Mouse (Mus musculus): Measurements from ENCODE around the gene Rnf212b.
"Not testable (repeated sequence)": the region's sequence is repeated elsewhere in the genome, so short reads cannot be mapped to it uniquely, and the experiment has no call there.

Rnf212b gene

DNA sequence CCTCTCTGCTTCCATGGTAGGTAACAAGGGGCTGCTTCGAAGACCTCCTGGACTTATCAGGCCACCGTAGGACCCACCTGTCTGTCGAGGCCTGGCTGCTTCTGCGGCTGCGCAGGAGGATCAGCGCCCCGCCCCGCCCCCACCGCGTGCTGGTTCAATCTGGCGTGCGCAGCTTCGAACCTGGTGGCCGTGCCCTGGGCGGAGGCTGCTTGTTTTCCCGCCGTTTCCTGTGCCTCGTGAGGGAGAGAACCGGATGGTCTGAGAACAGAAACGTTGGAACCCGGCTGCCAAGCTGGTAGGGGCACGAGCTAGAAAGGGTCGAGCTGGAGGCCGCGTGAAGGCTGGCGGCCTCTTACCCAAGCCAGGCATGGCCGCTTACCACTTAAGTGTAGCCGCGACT, at the start of gene Rnf212b:
Rnf212b (plus strand) TSS at position 151 of the 400 bp plus-strand sequence.
- no peak for DNase-seq (ENCODE audit: low spot score)

DNA sequence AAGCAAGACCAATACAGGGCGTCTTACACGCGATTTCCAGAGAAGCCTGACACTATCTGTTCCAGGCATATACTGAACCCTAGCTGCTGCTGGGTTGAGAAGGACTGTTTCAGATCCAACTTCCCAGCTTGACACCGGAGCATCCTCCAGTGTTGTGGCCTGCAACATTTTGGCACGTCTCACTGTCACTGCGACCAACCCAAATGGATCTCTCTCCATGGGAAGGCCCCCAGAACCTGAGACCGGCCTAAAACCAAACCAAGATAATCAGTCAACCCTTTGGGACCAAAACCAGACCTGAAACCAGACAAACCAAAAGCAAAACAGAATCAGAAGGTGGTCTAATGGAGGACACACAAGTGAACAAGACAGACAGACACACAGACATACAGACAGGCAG, 47.0 kb upstream of the Rnf212b start:
- not testable (repeated sequence) for DNase-seq (ENCODE audit: low spot score)

DNA sequence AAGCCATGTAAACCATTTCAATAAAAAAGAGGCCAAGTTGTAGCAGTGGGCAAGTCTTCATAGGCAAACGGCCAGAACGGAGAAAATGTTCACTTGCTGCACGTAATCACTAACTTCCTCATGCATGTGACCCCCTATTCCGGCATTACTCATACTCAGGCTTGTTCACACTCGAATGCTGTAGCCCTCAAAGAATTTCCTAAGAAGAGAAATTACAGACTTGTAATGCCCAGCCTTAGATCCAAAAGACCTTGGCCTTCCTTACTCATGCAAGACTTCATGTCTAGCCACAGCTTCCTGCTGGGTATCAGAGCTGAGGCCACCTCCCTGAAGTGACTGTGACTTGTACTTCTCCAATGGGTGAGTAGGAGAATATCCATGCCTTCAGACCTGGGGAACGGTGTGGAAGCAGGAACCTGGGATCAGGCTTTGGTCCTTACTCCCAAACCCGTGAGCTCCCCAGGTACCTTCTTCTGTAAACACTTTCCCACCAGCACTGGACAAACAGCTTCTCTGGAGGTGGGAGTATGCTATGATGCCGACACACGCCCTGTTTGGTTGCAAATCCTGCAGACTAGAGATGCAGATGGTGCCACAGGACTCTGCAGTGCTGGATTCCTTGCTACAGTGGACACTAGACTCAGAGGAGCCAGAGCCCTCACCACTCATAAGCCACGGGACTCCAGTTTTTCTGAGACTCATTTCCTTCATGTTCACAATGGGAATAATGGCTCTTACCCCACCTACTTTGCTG, 45.5 kb upstream of the Rnf212b start:
- no peak for DNase-seq (ENCODE audit: low spot score)

DNA sequence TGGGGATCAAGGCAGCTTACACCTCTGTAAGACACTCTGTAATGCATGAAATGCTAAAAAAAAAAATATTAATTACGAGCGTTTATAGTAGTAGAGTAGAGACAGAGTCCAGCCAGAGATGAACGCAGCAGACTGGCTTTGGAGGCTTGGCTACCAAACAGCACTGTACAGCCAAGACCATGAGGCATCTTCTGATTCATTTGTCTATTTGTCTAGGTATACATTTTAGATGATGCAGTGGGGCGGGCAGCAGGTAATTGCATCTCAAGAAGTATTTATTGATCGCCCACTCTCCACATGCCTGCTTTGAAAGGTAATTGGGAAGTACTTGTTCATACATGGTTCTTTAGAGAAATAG, 44.9 kb upstream of the Rnf212b start:
- DNase-seq (ENCODE audit: low spot score) = no peak

DNA sequence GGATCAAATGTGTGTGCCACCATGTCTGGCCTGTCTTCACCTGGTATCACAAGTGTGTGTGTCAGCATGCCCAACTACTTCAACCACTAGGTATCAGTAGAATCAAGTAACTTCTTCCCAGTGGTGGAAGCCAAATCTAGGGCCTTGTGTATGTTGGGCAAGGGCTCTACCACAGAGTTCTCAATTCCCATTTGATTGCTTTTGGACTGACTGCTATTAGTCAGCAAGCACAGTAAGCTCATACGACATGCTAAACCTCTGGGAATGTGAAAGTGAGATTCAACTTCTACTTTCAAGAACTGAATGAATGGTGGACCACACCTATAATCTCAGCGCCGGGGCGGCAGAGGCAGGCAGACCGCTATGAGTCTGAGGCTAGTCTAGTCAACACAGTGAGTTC, 43.6 kb upstream of the Rnf212b start:
- no peak for DNase-seq (ENCODE audit: low spot score)

DNA sequence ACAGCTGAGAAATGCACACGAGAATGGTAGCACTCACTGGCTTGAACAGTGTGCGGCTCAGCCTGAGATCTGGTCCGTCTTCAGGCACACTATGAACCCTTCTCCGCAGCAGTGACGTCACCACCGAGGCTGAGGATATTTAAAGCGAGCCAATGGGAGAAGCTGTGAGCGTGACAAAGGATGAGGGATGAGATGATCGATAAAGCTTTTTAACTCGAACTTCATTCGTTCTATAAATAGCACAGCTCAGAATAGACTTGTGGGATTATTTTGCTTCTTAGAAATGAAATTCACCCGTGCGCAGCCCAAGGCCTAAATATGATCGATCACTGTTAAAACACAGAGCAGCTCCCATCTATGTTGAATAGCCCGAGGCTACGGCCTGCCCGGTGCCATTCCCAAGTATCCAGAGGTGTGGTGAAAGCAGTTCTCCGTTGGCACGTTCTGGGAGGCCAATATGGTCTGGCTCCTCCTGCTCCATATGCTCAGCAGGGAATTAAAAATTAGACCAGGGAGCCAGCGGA, 41.5 kb upstream of the Rnf212b start:
- no peak for DNase-seq (ENCODE audit: low spot score)

DNA sequence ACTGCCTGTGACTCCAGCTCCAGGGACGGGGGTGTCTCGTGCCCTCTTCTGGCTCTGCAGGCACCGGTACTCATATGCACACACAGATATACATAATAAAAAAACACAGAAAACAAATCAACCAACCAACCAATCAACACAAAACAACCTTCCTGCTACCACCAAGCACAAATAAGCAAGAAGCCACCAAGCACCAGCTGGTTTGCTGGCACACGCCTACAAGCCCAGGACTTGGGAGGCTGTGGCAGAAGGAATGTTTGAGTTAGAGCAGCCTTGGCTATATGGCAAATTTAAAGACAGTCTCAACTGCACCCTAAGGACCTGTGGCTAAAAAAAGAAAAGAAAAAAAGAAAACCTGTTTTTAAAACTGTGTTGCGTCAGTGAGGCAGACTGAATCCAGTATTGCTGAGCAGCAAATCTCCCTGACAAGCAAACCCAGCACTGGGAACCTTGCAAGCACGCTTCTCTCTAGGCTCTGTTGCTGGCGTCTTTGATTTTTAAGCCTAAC, 38.4 kb upstream of the Rnf212b start:
- no peak for DNase-seq (ENCODE audit: low spot score)

DNA sequence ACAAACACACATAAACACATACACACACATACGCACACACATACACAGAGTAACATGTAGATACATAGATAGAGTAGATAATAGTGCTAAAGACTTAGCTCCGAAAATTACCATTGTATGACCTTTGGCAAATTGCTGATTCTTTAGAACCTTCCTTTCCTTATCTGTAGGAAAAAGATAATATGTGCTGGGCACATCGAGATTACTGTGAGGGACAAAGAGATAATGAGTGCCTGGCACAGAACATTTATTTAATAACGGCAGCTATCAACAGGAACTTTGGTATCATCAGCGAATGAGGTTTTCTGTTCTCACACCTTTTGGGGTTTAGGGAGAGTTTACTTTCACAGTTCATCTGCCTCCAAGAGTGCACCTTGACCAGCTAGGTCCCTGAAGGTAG, 37.2 kb upstream of the Rnf212b start:
- no peak for DNase-seq (ENCODE audit: low spot score)

DNA sequence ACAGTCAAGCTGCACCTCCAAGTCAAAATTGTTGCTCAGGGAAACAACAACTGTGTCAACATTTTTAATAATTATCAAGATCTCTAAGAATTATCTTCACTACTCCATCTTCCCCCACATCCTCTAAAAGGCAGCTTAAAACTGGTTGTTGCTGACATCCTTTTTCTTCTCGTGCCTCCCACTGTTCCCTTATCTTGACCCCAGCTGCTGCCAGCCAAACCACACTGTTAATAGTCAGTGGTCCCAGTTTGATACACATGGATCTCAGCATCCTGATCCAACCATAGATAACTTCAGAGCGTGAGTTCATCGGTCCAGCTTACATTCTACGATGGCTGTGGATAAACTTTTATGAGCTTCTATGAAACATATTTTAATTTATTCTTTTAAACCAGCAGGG, 36.0 kb upstream of the Rnf212b start:
- DNase-seq (ENCODE audit: low spot score) = no peak

DNA sequence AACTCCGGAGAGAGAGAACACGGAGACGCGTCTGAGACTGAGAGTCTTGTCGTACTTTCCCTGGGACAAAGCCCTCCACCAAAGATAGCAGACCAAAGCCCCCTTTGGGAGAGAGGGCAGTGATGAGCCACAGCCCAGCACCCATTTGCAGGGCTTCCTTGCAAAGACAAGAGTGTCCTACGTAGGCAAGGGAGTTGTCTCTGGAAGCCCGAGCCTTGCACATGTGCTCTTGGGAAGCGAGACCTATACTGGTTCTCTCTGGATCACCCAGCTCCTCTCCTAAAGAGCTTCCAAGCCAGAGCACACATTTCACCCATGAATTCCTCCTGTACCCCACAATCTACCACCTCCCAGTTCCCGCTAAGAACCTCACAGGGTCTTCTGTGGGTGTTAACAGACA, 33.9 kb upstream of the Rnf212b start:
- DNase-seq (ENCODE audit: low spot score) = no peak

DNA sequence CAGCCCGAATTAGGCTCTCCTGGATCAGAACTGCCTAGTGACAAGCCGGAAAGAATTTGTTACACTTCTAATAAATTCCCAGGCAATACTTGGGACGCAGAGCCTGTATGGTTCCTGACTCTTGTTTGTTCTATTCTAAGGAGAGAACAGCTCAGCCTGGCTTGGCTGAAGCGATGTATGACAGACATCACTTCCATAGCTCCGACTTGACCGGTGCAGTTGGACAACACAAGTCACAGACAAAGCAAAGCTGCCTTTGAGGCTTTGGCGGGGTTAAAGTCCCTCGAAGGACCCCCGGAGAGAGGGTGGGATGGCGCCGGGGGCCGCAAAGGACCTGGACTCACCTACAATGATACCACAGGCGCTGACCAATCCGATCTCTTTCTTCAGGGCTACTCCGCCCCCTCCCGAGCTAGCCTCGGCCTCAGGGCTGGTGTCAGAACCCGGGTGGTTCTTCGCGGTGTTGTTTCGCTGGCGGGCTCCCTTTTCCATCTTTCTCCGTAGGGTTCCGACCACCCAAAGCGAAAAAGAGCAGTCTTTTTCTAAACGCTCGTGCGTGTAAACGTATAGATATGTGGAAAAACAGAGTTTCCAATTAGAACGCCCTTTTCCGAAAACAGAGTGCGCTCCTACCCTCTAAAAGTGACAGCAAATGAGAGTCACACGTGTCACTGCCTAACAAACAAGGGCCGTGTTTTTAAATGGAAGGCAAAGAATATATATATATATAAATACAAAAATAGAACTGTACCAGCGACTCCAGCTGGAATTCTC, 32.9 kb upstream of the Rnf212b start:
- peak; percentile 48 for DNase-seq (ENCODE audit: low spot score)

DNA sequence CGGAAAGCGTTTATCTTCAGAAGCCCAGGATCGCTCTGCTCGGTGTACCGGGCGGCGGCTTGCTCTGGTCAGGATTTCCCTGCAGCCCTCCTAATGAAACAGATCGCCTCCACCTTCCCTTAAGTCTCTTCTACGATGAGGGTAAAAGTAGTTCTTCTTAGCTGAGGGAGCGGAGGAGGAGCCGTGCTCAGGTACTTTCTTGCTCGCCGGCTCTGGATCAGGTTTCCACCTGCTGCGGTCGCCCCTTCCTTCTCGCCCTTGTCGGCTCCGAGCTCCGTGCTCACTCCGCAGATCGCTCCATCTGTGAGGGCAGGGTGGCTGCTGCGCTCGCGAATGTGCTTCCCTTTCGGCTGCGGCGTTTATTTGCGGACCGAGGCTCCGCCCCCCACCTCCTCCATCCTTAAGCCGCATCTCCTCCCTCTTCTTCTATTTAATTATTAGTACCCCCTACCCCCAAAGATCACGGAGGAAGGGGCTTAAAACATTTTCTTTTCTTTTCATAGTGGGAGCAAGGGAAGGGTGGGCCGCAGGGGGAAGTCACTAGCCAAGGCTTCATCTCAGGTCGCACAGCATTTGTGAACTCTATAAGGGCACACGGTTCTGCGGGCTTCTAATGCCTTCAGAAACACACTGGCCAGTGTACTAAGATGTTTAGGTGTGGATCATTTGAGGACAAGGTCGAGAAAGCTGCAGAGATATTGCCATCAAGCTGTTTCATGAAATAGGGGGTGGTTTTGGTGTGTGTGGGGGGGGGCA, 32.2 kb upstream of the Rnf212b start, which contains the start of gene Slc7a8:
Slc7a8 (minus strand) TSS at position 337 of the 756 bp plus-strand sequence.
- peak; percentile 71 for DNase-seq (ENCODE audit: low spot score)

DNA sequence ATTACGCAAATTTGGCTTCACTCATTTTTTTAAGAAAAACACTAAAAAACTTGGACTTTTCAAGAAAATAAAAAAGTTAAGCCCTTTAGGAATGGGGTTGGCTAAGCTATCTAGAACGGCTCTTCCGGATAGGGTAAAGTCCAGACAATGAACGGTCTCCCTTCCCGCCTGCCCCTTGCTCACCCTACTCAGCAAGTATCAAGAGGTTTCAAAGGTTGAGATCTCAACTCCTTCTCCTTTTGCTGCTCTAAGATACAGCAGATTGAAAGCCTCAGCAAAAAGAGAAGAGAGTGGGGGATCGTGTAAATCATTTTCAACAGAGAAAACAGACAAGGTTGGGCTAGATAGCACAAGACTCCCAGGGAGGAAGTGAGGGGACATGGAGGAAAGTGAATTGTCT, 31.0 kb upstream of the Rnf212b start:
- DNase-seq (ENCODE audit: low spot score) = no peak

DNA sequence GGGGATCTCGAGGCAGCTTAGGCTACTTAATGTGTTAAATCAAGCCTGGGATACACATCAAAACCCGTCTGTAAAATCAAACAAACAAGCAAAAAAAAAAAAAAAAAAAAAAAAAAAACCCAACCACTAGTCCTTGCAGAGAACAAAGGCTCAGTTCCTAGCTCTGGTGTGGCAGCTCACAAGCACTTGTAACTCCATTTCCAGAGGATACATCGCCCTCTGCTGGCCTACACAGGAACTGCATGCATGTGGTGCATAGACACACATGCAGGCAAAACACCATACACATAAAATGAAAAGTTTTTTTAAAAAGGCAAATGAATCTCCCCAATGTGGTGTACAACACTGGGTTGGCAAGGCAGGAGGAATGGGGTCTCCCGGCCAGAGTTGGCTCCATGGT, 28.0 kb upstream of the Rnf212b start:
- peak; percentile 83 for DNase-seq (ENCODE audit: low spot score)

DNA sequence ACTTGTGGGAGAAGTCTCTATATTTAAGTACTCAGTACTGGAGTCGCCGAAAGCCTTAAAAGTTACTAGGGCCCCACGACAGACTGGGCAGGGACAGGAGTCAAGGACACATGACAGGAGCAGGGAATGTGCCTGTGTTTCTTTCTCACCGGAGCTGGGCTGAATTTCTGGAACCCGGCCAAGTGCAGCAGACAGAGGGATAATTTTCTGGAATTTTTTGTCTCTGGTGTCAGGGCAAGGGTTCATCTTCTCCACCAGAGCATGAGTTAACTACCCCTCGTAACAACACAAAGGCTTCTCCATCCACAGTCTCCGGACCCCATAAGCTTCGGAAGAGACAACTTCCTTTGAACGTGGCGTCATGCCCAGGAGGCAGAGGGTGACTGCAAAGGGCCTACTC, 27.5 kb upstream of the Rnf212b start:
- DNase-seq (ENCODE audit: low spot score) = peak; percentile 36

DNA sequence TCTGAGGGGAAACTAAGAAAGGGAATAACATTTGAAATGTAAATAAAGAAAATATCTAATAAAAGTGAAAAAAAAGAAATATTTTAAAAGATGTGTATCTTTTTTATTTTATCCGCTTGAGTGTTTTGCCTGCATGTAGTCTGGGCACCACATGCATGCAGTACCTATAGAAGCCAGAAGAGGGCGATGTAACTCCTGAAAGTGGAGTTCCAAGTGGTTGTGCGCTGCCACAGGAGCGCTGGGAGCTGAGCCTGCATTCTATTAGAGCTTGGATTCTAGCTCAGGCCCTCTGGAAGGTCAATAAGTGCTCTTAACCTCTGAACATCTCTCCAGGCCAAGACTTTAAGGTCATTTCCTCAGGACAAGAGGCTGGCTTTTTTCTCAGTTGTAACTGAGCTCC, 26.7 kb upstream of the Rnf212b start:
- DNase-seq (ENCODE audit: low spot score) = no peak

DNA sequence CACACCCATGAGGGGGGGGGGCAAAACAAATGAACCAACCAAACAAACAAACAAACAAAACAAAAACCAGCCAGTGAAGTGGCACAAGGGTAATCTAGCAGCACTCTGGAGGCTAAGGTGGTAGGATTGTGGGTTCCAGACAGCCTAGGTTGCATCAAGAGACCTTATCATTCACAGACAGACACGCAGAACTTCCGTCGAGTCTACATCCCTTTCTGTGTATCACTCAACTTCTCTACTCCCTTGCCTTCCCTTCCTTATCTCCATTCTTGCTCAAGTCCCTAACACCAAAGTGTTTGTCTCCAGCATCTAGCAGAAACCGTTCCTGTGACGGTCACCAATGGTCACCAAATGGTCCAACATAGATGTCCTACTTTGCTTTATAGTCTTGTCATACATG, 25.7 kb upstream of the Rnf212b start:
- no peak for DNase-seq (ENCODE audit: low spot score)

DNA sequence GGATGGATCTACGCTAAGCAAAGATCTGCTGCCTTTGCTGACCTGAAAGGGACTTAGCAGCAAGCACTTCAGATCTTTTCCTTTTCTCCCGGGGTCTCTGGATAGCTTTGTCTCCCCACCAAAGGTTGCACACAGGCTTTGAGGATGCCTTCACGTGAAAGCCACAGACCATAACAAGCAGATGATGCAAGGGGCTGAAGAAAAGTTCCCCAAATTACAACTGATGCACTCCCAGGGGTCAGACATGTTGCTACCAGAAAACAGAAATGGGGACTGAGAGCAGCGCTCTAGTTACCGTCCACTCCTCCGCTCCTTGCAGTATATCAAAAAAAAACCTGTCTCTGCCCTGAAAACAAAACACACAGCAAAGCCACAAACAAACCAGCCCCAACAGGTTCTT, 21.8 kb upstream of the Rnf212b start:
- DNase-seq (ENCODE audit: low spot score) = no peak

DNA sequence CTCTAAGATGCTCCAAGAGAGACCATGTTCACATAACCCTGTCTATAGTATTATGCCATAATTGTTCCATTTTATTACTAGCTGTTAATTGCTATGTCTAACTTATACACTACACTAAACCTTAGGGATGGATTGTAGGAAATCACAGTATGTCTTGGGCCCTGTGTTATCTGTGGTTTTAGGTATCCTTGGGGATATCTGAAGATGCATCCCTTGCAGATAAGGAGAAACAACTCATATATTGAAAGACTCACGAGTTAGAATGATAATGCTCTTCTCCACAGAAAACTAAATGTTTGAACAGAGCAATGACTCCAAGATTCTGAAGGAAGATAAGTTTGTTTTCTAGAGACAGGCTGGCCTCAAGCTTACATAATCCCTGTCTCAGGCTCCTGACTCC, 20.6 kb upstream of the Rnf212b start:
- DNase-seq (ENCODE audit: low spot score) = no peak

DNA sequence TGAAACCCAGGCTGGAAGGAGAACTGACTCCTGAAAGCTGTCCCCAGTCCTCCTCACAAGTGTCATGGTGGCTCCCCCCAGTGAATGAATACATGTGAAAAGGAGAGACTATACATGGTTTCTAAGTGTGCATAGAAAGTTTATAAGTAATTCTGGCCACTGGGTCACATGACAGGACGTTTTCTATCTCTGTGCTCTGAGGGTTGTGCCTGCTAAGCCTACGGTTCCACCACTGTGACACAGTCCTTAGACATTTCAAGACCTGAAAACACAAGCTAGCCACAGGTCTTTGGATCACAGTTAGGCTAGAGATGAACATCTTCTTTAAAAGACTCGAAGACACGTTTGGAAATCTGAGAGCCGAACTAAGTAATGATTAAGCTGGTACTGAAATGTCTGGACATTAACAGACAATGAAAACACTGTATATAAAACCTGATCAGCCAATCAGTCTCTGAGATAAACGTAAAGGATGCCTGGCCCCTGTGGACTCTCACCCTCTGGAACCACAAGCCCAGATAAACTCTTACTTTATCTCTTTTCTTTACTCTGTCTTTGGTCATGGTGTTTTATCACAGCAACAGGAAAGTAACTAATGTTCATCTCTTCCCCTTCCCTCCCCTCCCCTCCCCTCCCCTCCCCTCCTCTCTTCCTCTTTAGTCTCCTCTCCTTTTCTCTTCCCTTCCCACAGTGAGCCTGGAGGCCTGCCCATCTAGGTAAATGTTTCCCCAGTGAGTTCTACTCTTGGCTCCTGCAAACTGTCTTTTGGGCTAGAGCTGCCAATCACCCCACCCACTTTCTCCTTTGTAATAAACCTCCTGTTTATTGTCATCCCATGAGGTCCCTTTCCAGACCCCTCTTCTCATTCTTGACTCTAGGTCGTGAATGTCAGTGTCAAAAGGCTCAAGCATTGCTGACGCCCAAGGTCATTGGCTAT, 19.8 kb upstream of the Rnf212b start:
- no peak for DNase-seq (ENCODE audit: low spot score)

DNA sequence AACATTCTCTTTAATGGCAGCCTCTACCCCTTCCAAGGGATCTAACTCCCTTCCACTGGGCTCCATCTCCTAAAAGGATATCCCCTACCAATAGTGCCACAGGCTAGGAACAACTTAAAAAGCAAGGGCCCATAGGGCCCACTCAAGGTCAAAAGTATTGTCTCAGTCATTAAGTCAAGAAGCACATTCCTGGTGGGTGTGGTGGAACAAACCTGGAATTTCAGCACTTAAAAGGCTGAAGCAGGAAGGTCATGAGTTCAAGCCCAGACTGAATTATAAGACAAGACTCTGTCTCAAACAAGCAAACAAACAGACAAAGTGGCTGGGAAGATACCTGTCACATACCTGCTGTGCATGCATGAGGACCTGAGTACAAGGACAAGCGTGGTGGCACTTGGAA, 18.0 kb upstream of the Rnf212b start:
- DNase-seq (ENCODE audit: low spot score) = no peak

All from urinary bladder, postnatal 14 days (tissue).